Mouse (Mus musculus) hindbrain, embryonic 13.5 days (tissue): ENCODE measurements around the gene Olfr522. TPM values are rescaled to one million over a fixed set of nuclear protein-coding genes. Genes with fewer than 3 reads are reported as not detected.

Experiments
- ATAC-seq: fragments of 200-750 bp; cut with Nextera tagmentation; 2 replicates; pipeline ENCODE4 v1.8.0; 2017; ENCODE audit warnings: moderate TSS enrichment; ENCODE audit not compliant: low FRiP score
- H3K27ac ChIP-seq: fragments of 300-500 bp; sonication (generic); 2 replicates; pipeline ENCODE4 v1.5.1; 2015; ENCODE audit warnings: inconsistent platforms, mild to moderate bottlenecking, moderate library complexity
- H3K27me3 ChIP-seq: fragments of 300-500 bp; sonication (generic); 2 replicates; pipeline ENCODE4 v1.6.1; 2015; ENCODE audit warnings: mild to moderate bottlenecking, inconsistent platforms
- H3K36me3 ChIP-seq: fragments of 300-500 bp; sonication (generic); 2 replicates; pipeline ENCODE4 v1.6.1; 2015; ENCODE audit warnings: mild to moderate bottlenecking, inconsistent platforms
- H3K4me1 ChIP-seq: fragments of 300-500 bp; sonication (generic); replicated peaks from 2 replicates; pipeline ENCODE4 v1.6.1; 2015; ENCODE audit warnings: inconsistent platforms
- H3K4me2 ChIP-seq: fragments of 300-500 bp; sonication (generic); 2 replicates; pipeline ENCODE4 v1.6.1; 2015; ENCODE audit warnings: inconsistent platforms, mild to moderate bottlenecking, moderate library complexity
- H3K4me3 ChIP-seq: fragments of 300-500 bp; sonication (generic); 2 replicates; pipeline ENCODE4 v1.5.1; 2015; ENCODE audit warnings: mild to moderate bottlenecking, inconsistent platforms
- H3K9ac ChIP-seq: fragments of 300-500 bp; sonication (generic); 2 replicates; pipeline ENCODE4 v1.6.1; 2015; ENCODE audit warnings: mild to moderate bottlenecking, inconsistent platforms
- H3K9me3 ChIP-seq: fragments of 300-500 bp; sonication (generic); 2 replicates; pipeline ENCODE4 v1.6.1; 2016; ENCODE audit warnings: inconsistent platforms
- WGBS: fragments of 180-500 bp; shearing (Covaris S2); methylation state at CpG from one replicate; pipeline ENCODE4 v1.1.7; 2015; 5-methylcytosine and 5-hydroxymethylcytosine counted together
- polyA plus RNA-seq: library from polyadenylated mRNA; unstranded; fragments of >200 nt; fragmentation: Nextera tagmentation; extraction: Ambion mirVana; gene quantifications from 2 replicates; pipeline ENCODE4 v1.2.1, GENCODE M21; 2015

Gene Olfr522
- polyA plus RNA-seq, 1 experiment from 2014 or later = not detected

- no peak overlapping the region for H3K27ac ChIP-seq
- H3K36me3 ChIP-seq = no peaks in the 10 kb centered on the region; the same call in 1 of the 2 replicates
- no peak for ATAC-seq
- WGBS = 98% methylated on average over 1 of the region's 1 CpGs
- H3K4me1 ChIP-seq = peaks cover 15% of the 10 kb centered on the region
- no peak overlapping the region for H3K4me2 ChIP-seq
- H3K9me3 ChIP-seq = no peaks in the 10 kb centered on the region
- H3K9ac ChIP-seq = no peak overlapping the region
- no peaks in the 10 kb centered on the region for H3K27me3 ChIP-seq
- no peak overlapping the region for H3K4me3 ChIP-seq
Observed at GRCm38 (mm10) chr7:140124382-140124781, 40.2 kb downstream of the Olfr522 start.

- 44% methylated on average over 4 of the region's 4 CpGs for WGBS
Observed at GRCm38 (mm10) chr7:140122765-140123164, 41.8 kb downstream of the Olfr522 start.

GRCm38 (mm10) chr7:140121338-140121910 lies 43.1 kb downstream of the Olfr522 start:
- H3K4me3 ChIP-seq = no peak overlapping the region
- no peak overlapping the region for H3K9ac ChIP-seq
- WGBS = 70% methylated on average over 13 of the region's 13 CpGs
- no peaks in the 10 kb centered on the region for H3K36me3 ChIP-seq
- H3K27me3 ChIP-seq = no peaks in the 10 kb centered on the region
- no peak for ATAC-seq
- H3K9me3 ChIP-seq = no peaks in the 10 kb centered on the region
- no peak overlapping the region for H3K27ac ChIP-seq
- peaks cover 15% of the 10 kb centered on the region for H3K4me1 ChIP-seq
- no peak overlapping the region for H3K4me2 ChIP-seq

More at GRCm38 (mm10) chr7:140122765-140123164, 41.8 kb downstream of the Olfr522 start:
- H3K4me3 ChIP-seq = no peak overlapping the region
- H3K27ac ChIP-seq = no peak overlapping the region
- H3K9me3 ChIP-seq = no peaks in the 10 kb centered on the region
- ATAC-seq = no peak
- no peaks in the 10 kb centered on the region for H3K27me3 ChIP-seq
- H3K36me3 ChIP-seq = no peaks in the 10 kb centered on the region
- H3K4me1 ChIP-seq = peaks cover 15% of the 10 kb centered on the region
- H3K4me2 ChIP-seq = no peak overlapping the region
- no peak overlapping the region for H3K9ac ChIP-seq

- no peak overlapping the region for H3K4me3 ChIP-seq
- no peaks in the 10 kb centered on the region for H3K36me3 ChIP-seq
- H3K4me1 ChIP-seq = peaks cover 14% of the 10 kb centered on the region
- no peak overlapping the region for H3K27ac ChIP-seq
- no peaks in the 10 kb centered on the region for H3K27me3 ChIP-seq
- H3K9ac ChIP-seq = no peak overlapping the region
- no peak overlapping the region for H3K4me2 ChIP-seq
- H3K9me3 ChIP-seq = no peaks in the 10 kb centered on the region
- ATAC-seq = no peak
- 87% methylated on average over 2 of the region's 2 CpGs for WGBS
Observed at GRCm38 (mm10) chr7:140120484-140120883, 44.1 kb downstream of the Olfr522 start.

- peaks cover 14% of the 10 kb centered on the region for H3K36me3 ChIP-seq
- H3K9ac ChIP-seq = peak within 1 kb of the TSS; percentile 91
- H3K4me3 ChIP-seq = peak within 1 kb of the TSS; percentile 73
- no peaks in the 10 kb centered on the region for H3K27me3 ChIP-seq
- peak; percentile 94 for ATAC-seq
- H3K9me3 ChIP-seq = no peaks in the 10 kb centered on the region
- H3K4me1 ChIP-seq = peaks cover 18% of the 10 kb centered on the region
- H3K27ac ChIP-seq = peak within 1 kb of the TSS; percentile 90
- H3K4me2 ChIP-seq = peak within 1 kb of the TSS; percentile 92
- WGBS = 4% methylated on average over 28 of the region's 28 CpGs
Observed at GRCm38 (mm10) chr7:140116329-140117054, 48.1 kb downstream of the Olfr522 start, which contains the start of gene Echs1. TSS of gene Echs1 (minus strand) at chr7:140116476.

- 5% methylated on average over 23 of the region's 23 CpGs for WGBS
- ATAC-seq = peak; percentile 80
- Histone ChIP-seq H3K36me3 (peaks cover 21% of the 10 kb centered on the region), H3K4me1 (peaks cover 18% of the 10 kb centered on the region), H3K27ac (peak within 1 kb of the TSS; percentile 90), H3K4me3 (peak within 1 kb of the TSS; percentile 73), H3K4me2 (peak within 1 kb of the TSS; percentile 92), H3K27me3 (no peaks in the 10 kb centered on the region), H3K9ac (peak within 1 kb of the TSS; percentile 91), H3K9me3 (no peaks in the 10 kb centered on the region)
Observed at GRCm38 (mm10) chr7:140115583-140116328, 48.8 kb downstream of the Olfr522 start, which contains the start of gene Paox. TSS of gene Paox (plus strand) at chr7:140115799.

- Histone ChIP-seq H3K36me3 (peaks cover 60% of the 10 kb centered on the region), H3K4me1 (peaks cover 14% of the 10 kb centered on the region), H3K9ac (no peak overlapping the region), H3K27ac (no peak overlapping the region), H3K27me3 (no peaks in the 10 kb centered on the region), H3K9me3 (no peaks in the 10 kb centered on the region), H3K4me2 (no peak overlapping the region), H3K4me3 (no peak overlapping the region)
- no peak for ATAC-seq
- WGBS = 62% methylated on average over 3 of the region's 3 CpGs
Observed at GRCm38 (mm10) chr7:140111943-140112342, 52.6 kb downstream of the Olfr522 start.

Other genes starting within 250 kb of the Olfr522 start
- not detected in 2 replicates for gene Utf1, start 221.0 kb downstream of the Olfr522 start, polyA plus RNA-seq
- gene 6430531B16Rik, start 186.0 kb downstream of the Olfr522 start, polyA plus RNA-seq = 0.91 and 1.2 TPM in 2 replicates
- gene Adam8, start 172.2 kb downstream of the Olfr522 start, polyA plus RNA-seq = 3.9 and 5.3 TPM in 2 replicates
- gene Zfp511, start 128.4 kb downstream of the Olfr522 start, polyA plus RNA-seq = 52.5 and 54.2 TPM in 2 replicates
- 55.8 and 60.9 TPM in 2 replicates for gene Tubgcp2, start 128.1 kb downstream of the Olfr522 start, polyA plus RNA-seq
- 16.5 and 28.5 TPM in 2 replicates for gene Msx3, start 115.7 kb downstream of the Olfr522 start, polyA plus RNA-seq
- 104 and 105 TPM in 2 replicates for gene Caly, start 82.2 kb downstream of the Olfr522 start, polyA plus RNA-seq
- gene Prap1, start 71.4 kb downstream of the Olfr522 start, polyA plus RNA-seq = not detected in 2 replicates
- gene Fuom, start 62.3 kb downstream of the Olfr522 start, polyA plus RNA-seq = 27.9 and 30.4 TPM in 2 replicates
- 10.0 and 11.8 TPM in 2 replicates for gene Paox, start 49.0 kb downstream of the Olfr522 start, polyA plus RNA-seq
- 123 and 125 TPM in 2 replicates for gene Echs1, start 48.3 kb downstream of the Olfr522 start, polyA plus RNA-seq
- gene Mtg1, start 27.2 kb downstream of the Olfr522 start, polyA plus RNA-seq = 28.3 and 30.6 TPM in 2 replicates
- gene Sprn, start 9.9 kb downstream of the Olfr522 start, polyA plus RNA-seq = 10.8 and 11.0 TPM in 2 replicates
- gene Olfr523, start 8.5 kb upstream of the Olfr522 start, polyA plus RNA-seq = not detected in 2 replicates
- gene Olfr524, start 41.2 kb upstream of the Olfr522 start, polyA plus RNA-seq = not detected in 2 replicates
- gene Cd163l1, start 53.5 kb upstream of the Olfr522 start, polyA plus RNA-seq = not detected in 2 replicates
- not detected in 2 replicates for gene 5830411N06Rik, start 82.5 kb upstream of the Olfr522 start, polyA plus RNA-seq
- not detected in 2 replicates for gene Olfr525, start 156.1 kb upstream of the Olfr522 start, polyA plus RNA-seq
- not detected in 2 replicates for gene Olfr527, start 169.3 kb upstream of the Olfr522 start, polyA plus RNA-seq
- not detected in 2 replicates for gene Olfr60, start 196.9 kb upstream of the Olfr522 start, polyA plus RNA-seq
- not detected in 2 replicates for gene Olfr530, start 211.6 kb upstream of the Olfr522 start, polyA plus RNA-seq
- not detected in 2 replicates for gene Olfr531, start 238.2 kb upstream of the Olfr522 start, polyA plus RNA-seq